Mouse (Mus musculus) ES-E14 (cell line): ENCODE data around the gene Trpt1. TPM values are rescaled to one million over a fixed set of nuclear protein-coding genes. Genes with fewer than 3 reads are reported as not detected.

Experiments used
- DNase-seq: peaks from one replicate; pipeline ENCODE4 v3.0.0-alpha.2; 2013; ENCODE audit warnings: low read depth, low spot score
- H3K27ac ChIP-seq: 2 replicates; pipeline ENCODE4 v1.5.1; 2012; ENCODE audit warnings: low read depth, mild to moderate bottlenecking, low read length, moderate library complexity, mixed read lengths; ENCODE audit not compliant: poor library complexity, insufficient read depth, severe bottlenecking
- H3K36me3 ChIP-seq: 2 replicates; pipeline ENCODE4 v1.6.1; 2012; ENCODE audit warnings: mild to moderate bottlenecking, low read length, moderate library complexity, mixed read lengths; ENCODE audit not compliant: control insufficient read depth, poor library complexity, insufficient read depth, severe bottlenecking
- H3K4me1 ChIP-seq, 2 experiments: fragments of 150-350 bp in 1 of 2; sonication (generic) in 1 of 2; 2 replicates each; pipeline ENCODE4 v1.6.1; 2012; ENCODE audit warnings: low read length in 2 of 2, mild to moderate bottlenecking in 1 of 2, mixed read lengths in 1 of 2; ENCODE audit not compliant: control insufficient read depth in 2 of 2, insufficient read depth in 2 of 2, poor library complexity in 1 of 2
- H3K4me3 ChIP-seq, 2 experiments: fragments of 150-350 bp in 1 of 2; sonication (generic) in 1 of 2; 2 replicates each; pipeline ENCODE4 v1.5.1; 2012; ENCODE audit warnings: low read length in 2 of 2, low read depth in 1 of 2, mild to moderate bottlenecking in 1 of 2, mixed read lengths in 1 of 2; ENCODE audit not compliant: insufficient read depth in 1 of 2, poor library complexity in 1 of 2, severe bottlenecking in 1 of 2
- H3K9ac ChIP-seq: 2 replicates; pipeline ENCODE4 v1.6.1; 2012; ENCODE audit warnings: low read depth, mild to moderate bottlenecking, low read length, mixed read lengths; ENCODE audit not compliant: poor library complexity, insufficient read depth, severe bottlenecking
- H3K9me3 ChIP-seq: fragments of 150-350 bp; sonication (generic); 2 replicates; pipeline ENCODE4 v1.6.1; 2012; ENCODE audit warnings: low read depth, mild to moderate bottlenecking, low read length; ENCODE audit not compliant: control insufficient read depth, insufficient read depth
- CHD2 ChIP-seq: IDR thresholded peaks from 2 replicates; pipeline ENCODE4 v1.6.1; 2014; ENCODE audit warnings: mild to moderate bottlenecking, low read depth, low read length, inconsistent platforms
- HCFC1 ChIP-seq: IDR thresholded peaks from 2 replicates; pipeline ENCODE4 v1.6.1; 2012; ENCODE audit warnings: low read length, inconsistent platforms, borderline replicate concordance; ENCODE audit not compliant: insufficient read depth
- MAFK ChIP-seq: IDR thresholded peaks from 2 replicates; pipeline ENCODE4 v1.6.1; 2014; ENCODE audit warnings: mild to moderate bottlenecking, low read depth, low read length, inconsistent platforms; ENCODE audit not compliant: insufficient read depth
- ZC3H11A ChIP-seq: IDR thresholded peaks from 2 replicates; pipeline ENCODE4 v1.6.1; 2012; ENCODE audit warnings: low read depth, mild to moderate bottlenecking, inconsistent platforms, low read length, borderline replicate concordance
- ZNF384 ChIP-seq: IDR thresholded peaks from 2 replicates; pipeline ENCODE4 v1.6.1; 2012; ENCODE audit warnings: low read depth, low read length, inconsistent platforms
- in situ Hi-C, 2 experiments: fragments of 600-800 bp; cut with MboI; formaldehyde crosslinking; loops; one replicate each; pipeline ENCODE4 v1.15.1; 2025; ENCODE audit warnings: low sequenced_read_pairs in 2 of 2, inconsistent platforms in 1 of 2; ENCODE audit not compliant: unreplicated experiment in 2 of 2
- total RNA-seq: library from RNA; depleted of rRNA; stranded (reverse); fragments of 300-350 nt; gene quantifications from 2 replicates; pipeline ENCODE4 v1.2.3, GENCODE M21; 2012

The Trpt1 gene
- total RNA-seq, 1 experiment, result 5.0 TPM

- Histone ChIP-seq H3K4me3 (peak within 1 kb of the TSS; percentile 93 to 97), H3K9me3 (no peaks in the 10 kb centered on the region), H3K9ac (peak within 1 kb of the TSS; percentile 88), H3K4me1 (no peaks in the 10 kb centered on the region; a peak in 1 of 4 replicates), H3K36me3 (peaks cover 5% of the 10 kb centered on the region), H3K27ac (peak within 1 kb of the TSS; percentile 76)
- peak; percentile 100 for DNase-seq
- TF ChIP-seq ZC3H11A, result no peak
- TF ChIP-seq CHD2, result peak; percentile 96
- peak; percentile 99 for TF ChIP-seq ZNF384
- 0 out of 2 replicates have a peak, but pooled peaks have one; percentile 45 for TF ChIP-seq HCFC1
- TF ChIP-seq MAFK, result no peak
- in situ Hi-C loops, result no loop called here
These were observed 44.1 kb downstream of the Trpt1 start, which contains the start of gene Stip1 for GRCm38 (mm10) chr19:7039841-7040636. TSS of gene Stip1 (minus strand) at chr19:7039967.

DNA sequence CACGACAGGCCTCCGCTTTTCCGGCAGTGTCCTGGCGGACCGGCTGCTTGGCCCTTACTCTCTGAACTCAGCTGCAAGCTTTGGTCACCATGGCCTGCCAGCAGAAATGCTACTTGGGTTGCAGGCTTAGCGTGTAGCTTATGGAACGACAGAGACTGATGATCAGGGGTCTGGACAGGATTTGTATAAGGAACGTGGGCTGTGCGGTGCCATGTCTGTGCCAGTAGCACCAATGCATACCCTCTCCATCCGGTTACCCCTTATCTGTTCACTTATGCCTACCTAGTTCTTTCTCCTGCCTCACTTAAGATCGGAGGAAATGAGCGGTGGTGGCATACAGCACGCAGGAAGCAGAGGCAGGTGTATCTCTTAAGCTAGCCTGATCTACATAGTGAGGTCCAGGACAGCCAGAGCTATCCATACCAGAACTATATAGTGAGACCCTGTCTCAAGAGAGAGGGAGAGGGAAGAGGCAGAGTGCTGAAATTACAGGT, 44.8 kb downstream of the Trpt1 start:
- no peaks in the 10 kb centered on the region for H3K9me3 ChIP-seq

GRCm38 (mm10) chr19:7041171-7041570, 45.2 kb downstream of the Trpt1 start:
- no peak for DNase-seq
- in situ Hi-C loops, result no loop called here
- no peaks in the 10 kb centered on the region; the same call in 1 of the 2 replicates for H3K36me3 ChIP-seq
- H3K9ac ChIP-seq, result no peak overlapping the region
- no peaks in the 10 kb centered on the region; a peak in 1 of 4 replicates for H3K4me1 ChIP-seq
- H3K4me3 ChIP-seq, result peak overlapping the region in 1 of 2 experiments; percentile 88; a peak in 2 of 4 replicates
- H3K9me3 ChIP-seq, result no peaks in the 10 kb centered on the region
- H3K27ac ChIP-seq, result no peak overlapping the region
- TF ChIP-seq ZC3H11A (no peak), ZNF384 (peak; percentile 38; the same call in 1 of the 2 replicates), HCFC1 (no peak)

More for the DNA sequence above, 44.8 kb downstream of the Trpt1 start:
- Histone ChIP-seq H3K36me3 (no peaks in the 10 kb centered on the region; the same call in 1 of the 2 replicates), H3K4me1 (no peaks in the 10 kb centered on the region; a peak in 1 of 4 replicates), H3K4me3 (peak overlapping the region; percentile 75 to 88), H3K27ac (peak overlapping the region; percentile 61), H3K9ac (peak overlapping the region; percentile 88)
- no peak for DNase-seq
- in situ Hi-C loops, result no loop called here
- TF ChIP-seq ZC3H11A (no peak), CHD2 (no peak), MAFK (no peak), HCFC1 (no peak), ZNF384 (no peak)

GRCm38 (mm10) chr19:7044279-7044678, 48.3 kb downstream of the Trpt1 start:
- Histone ChIP-seq H3K9ac (no peak overlapping the region), H3K4me1 (peaks cover 0 to 8% of the 10 kb centered on the region in 2 experiments; a peak in 1 of 4 replicates), H3K27ac (no peak overlapping the region), H3K9me3 (no peaks in the 10 kb centered on the region), H3K4me3 (no peak overlapping the region), H3K36me3 (no peaks in the 10 kb centered on the region)
- no peak for DNase-seq
- no peak for TF ChIP-seq MAFK
- no peak for TF ChIP-seq ZC3H11A
- no peak for TF ChIP-seq ZNF384
- no peak for TF ChIP-seq CHD2
- no peak for TF ChIP-seq HCFC1
- in situ Hi-C loops, result no loop called here
